30 mouse cellular contexts compared by ENCODE assay signal in the genomic region with DNA sequence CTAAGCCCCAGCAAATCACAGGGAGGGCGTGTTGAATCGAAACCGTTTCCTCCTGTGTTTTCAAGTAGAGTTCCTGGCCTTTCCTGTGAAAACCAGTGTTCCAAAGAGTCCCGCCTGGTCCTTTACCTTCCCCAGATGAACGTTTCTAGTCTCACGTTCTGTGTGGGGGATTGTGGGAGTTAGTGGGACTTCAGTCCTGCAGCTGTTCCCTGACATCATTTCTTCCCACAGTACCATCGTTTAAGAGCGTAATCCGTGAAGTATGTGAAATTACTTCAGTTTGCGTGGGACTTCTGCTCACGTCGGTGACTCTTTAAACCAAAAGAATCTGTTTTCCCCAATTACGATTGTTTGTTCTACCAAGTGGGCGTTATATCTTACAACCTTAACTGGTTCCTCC.
"Had no signal": no experiment of that assay in that cellular context is flagged by ENCODE, and none has a peak within 500 bp of the region (broad histone marks: within the 10 kb centered on the region; RNA-seq: fewer than 3 reads in every experiment).

No protein-coding gene starts in this region.

- H3K36me3 ChIP-seq: midbrain, embryonic 15.5 days had no signal

- H3K4me2 ChIP-seq: limb, embryonic 12.5 days; limb, embryonic 13.5 days; liver, embryonic 11.5 days; liver, embryonic 12.5 days; liver, embryonic 13.5 days; liver, embryonic 15.5 days; lung, embryonic 14.5 days; lung, embryonic 15.5 days; midbrain, embryonic 11.5 days; midbrain, embryonic 12.5 days; midbrain, embryonic 13.5 days; midbrain, embryonic 15.5 days; neural tube, embryonic 12.5 days had no signal

- H3K27me3 ChIP-seq: limb, embryonic 12.5 days; limb, embryonic 13.5 days; liver, embryonic 12.5 days; liver, embryonic 13.5 days; liver, embryonic 15.5 days; lung, embryonic 15.5 days; megakaryocyte, embryonic 14.5 days; midbrain, embryonic 15.5 days; neural tube, embryonic 12.5 days had no signal

- H3K9ac ChIP-seq: limb, embryonic 12.5 days; limb, embryonic 13.5 days; liver, embryonic 12.5 days; liver, embryonic 13.5 days; liver, embryonic 14.5 days; liver, embryonic 15.5 days; liver, postnatal 0 days; lung, embryonic 14.5 days; lung, embryonic 15.5 days; midbrain, embryonic 12.5 days; midbrain, embryonic 13.5 days; midbrain, embryonic 15.5 days; neural tube, embryonic 12.5 days had no signal

- H3K9me3 ChIP-seq: limb, embryonic 12.5 days; limb, embryonic 13.5 days; liver, embryonic 12.5 days; liver, embryonic 13.5 days; liver, embryonic 15.5 days; lung, embryonic 15.5 days; megakaryocyte, embryonic 14.5 days; midbrain, embryonic 10.5 days; midbrain, embryonic 12.5 days; midbrain, embryonic 13.5 days; midbrain, embryonic 15.5 days; neural tube, embryonic 12.5 days had no signal

- H3K27ac ChIP-seq: limb, embryonic 12.5 days; limb, embryonic 13.5 days; liver, embryonic 12.5 days; liver, embryonic 13.5 days; liver, embryonic 14.5 days; liver, embryonic 15.5 days; lung, embryonic 15.5 days; macrophage; midbrain, embryonic 10.5 days; midbrain, embryonic 12.5 days; midbrain, embryonic 13.5 days; midbrain, embryonic 15.5 days; neural tube, embryonic 12.5 days had no signal

- DNase-seq: left cerebral cortex, postnatal 4 days; liver; liver, embryonic 13.5 days; liver, postnatal 0 days; lung, adult 18-20 months; lung, adult 2 months; lung, embryonic 14.5 days; lung, postnatal 14 days; lung, postnatal 36 days; lung, postnatal 4 days; midbrain, embryonic 14.5 days had no signal

- H3K4me1 ChIP-seq: limb, embryonic 12.5 days; limb, embryonic 13.5 days; liver, embryonic 12.5 days; liver, embryonic 13.5 days; liver, embryonic 15.5 days; midbrain, embryonic 10.5 days; midbrain, embryonic 12.5 days; midbrain, embryonic 13.5 days; midbrain, embryonic 15.5 days; neural tube, embryonic 12.5 days had no signal

- ATAC-seq: liver, embryonic 12.5 days; liver, postnatal 0 days; lung, postnatal 0 days; midbrain, embryonic 13.5 days; midbrain, embryonic 15.5 days; midbrain, embryonic 16.5 days had no signal

- H3K4me3 ChIP-seq: left cerebral cortex, adult 2 months; limb, embryonic 12.5 days; limb, embryonic 13.5 days; liver, embryonic 12.5 days; liver, embryonic 13.5 days; liver, embryonic 15.5 days; lung, embryonic 15.5 days; megakaryocyte, embryonic 14.5 days; midbrain, embryonic 10.5 days; midbrain, embryonic 12.5 days; midbrain, embryonic 13.5 days; midbrain, embryonic 15.5 days; myocyte; neural tube, embryonic 12.5 days had no signal
